Mouse (Mus musculus) heart, postnatal 0 days (tissue): ENCODE measurements around the gene Bdkrb1.

Experiments
- CTCF ChIP-seq: IDR thresholded peaks from 2 replicates; pipeline ENCODE4 v1.5.1; 2016; ENCODE audit warnings: antibody characterized with exemption, control low read depth, low read depth
- EP300 ChIP-seq: IDR thresholded peaks from 2 replicates; pipeline ENCODE4 v1.6.1; 2016; ENCODE audit warnings: antibody characterized with exemption, low read depth

GRCm38 (mm10) chr12:105625798-105626197, 22.9 kb downstream of the Bdkrb1 start:
- TF ChIP-seq CTCF (no peak), EP300 (no peak)
